Mouse (Mus musculus): ENCODE results near the gene Xpnpep1.

Gene Xpnpep1

GRCm38 (mm10) chr19:53064972-53065361, 25.0 kb upstream of the Xpnpep1 start:
- DNase-seq = no peak

- no peak for DNase-seq
Observed at GRCm38 (mm10) chr19:53064292-53064971, 24.4 kb upstream of the Xpnpep1 start.

- DNase-seq = no peak
Observed at GRCm38 (mm10) chr19:53062046-53062445, 22.0 kb upstream of the Xpnpep1 start.

- DNase-seq = no peak
Observed at GRCm38 (mm10) chr19:53059344-53060111, 19.5 kb upstream of the Xpnpep1 start.

GRCm38 (mm10) chr19:53058726-53059334, 18.8 kb upstream of the Xpnpep1 start:
- DNase-seq = no peak

GRCm38 (mm10) chr19:53057980-53058725, 18.1 kb upstream of the Xpnpep1 start:
- DNase-seq = no peak

GRCm38 (mm10) chr19:53053355-53053754, 13.3 kb upstream of the Xpnpep1 start:
- no peak for DNase-seq

- DNase-seq = no peak
Observed at GRCm38 (mm10) chr19:53052031-53052670, 12.1 kb upstream of the Xpnpep1 start.

- no peak for DNase-seq
Observed at GRCm38 (mm10) chr19:53051288-53051985, 11.4 kb upstream of the Xpnpep1 start.

GRCm38 (mm10) chr19:53050100-53050499, 10.1 kb upstream of the Xpnpep1 start:
- no peak for DNase-seq

GRCm38 (mm10) chr19:53047208-53047607, 7.2 kb upstream of the Xpnpep1 start:
- no peak for DNase-seq

- no peak for DNase-seq
Observed at GRCm38 (mm10) chr19:53043423-53044125, 3.6 kb upstream of the Xpnpep1 start.

- DNase-seq = no peak
Observed at GRCm38 (mm10) chr19:53041570-53041969, 1.6 kb upstream of the Xpnpep1 start.

- DNase-seq = no peak
Observed at GRCm38 (mm10) chr19:53041133-53041510, 1.1 kb upstream of the Xpnpep1 start.

GRCm38 (mm10) chr19:53039090-53039489, 924 bp downstream of the Xpnpep1 start:
- peak; percentile 49 for DNase-seq

- peak; percentile 99 for DNase-seq
Observed at GRCm38 (mm10) chr19:53038435-53038938, 1.5 kb downstream of the Xpnpep1 start.

- DNase-seq = no peak
Observed at GRCm38 (mm10) chr19:53037925-53038419, 2.0 kb downstream of the Xpnpep1 start.

GRCm38 (mm10) chr19:53033159-53033943, 6.7 kb downstream of the Xpnpep1 start:
- peak; percentile 49 for DNase-seq

- peak; percentile 82 for DNase-seq
Observed at GRCm38 (mm10) chr19:53032647-53033046, 7.4 kb downstream of the Xpnpep1 start.

- no peak for DNase-seq
Observed at GRCm38 (mm10) chr19:53031957-53032371, 8.1 kb downstream of the Xpnpep1 start.
